Mouse (Mus musculus): Measurements from ENCODE around the gene Cttnbp2nl. TPM values are rescaled to one million over a fixed set of nuclear protein-coding genes. Genes with fewer than 3 reads are reported as not detected.

Gene Cttnbp2nl
- polyA plus RNA-seq, 1 experiment from 2014 or later = 46.7 TPM

GRCm38 (mm10) chr3:105014908-105015307, 38.0 kb downstream of the Cttnbp2nl start:
- H3K4me2 ChIP-seq (replicated peaks; ENCODE audit: low read depth, low read length) = no peak overlapping the region
- H3K4me3 ChIP-seq (ENCODE audit: low read depth, low read length) = no peak overlapping the region
- no peak overlapping the region for H3K9ac ChIP-seq (ENCODE audit: low read depth, low read length)
- DNase-seq (ENCODE audit: low spot score) = no peak
- 94% methylated on average over 2 of the region's 2 CpGs for WGBS
- H3K27me3 ChIP-seq (ENCODE audit: control insufficient read depth, insufficient read depth, low read length) = no peaks in the 10 kb centered on the region
- ATAC-seq (ENCODE audit: low FRiP score) = no peak
- H3K36me3 ChIP-seq (ENCODE audit: control insufficient read depth, insufficient read depth, low read length) = peaks cover 10% of the 10 kb centered on the region; the same call in 1 of the 2 replicates
- H3K4me1 ChIP-seq (replicated peaks; ENCODE audit: control insufficient read depth, insufficient read depth, low read length) = no peaks in the 10 kb centered on the region
- no peaks in the 10 kb centered on the region for H3K9me3 ChIP-seq (ENCODE audit: control insufficient read depth, low read length)
- H3K27ac ChIP-seq (ENCODE audit: low read depth, low read length) = no peak overlapping the region

GRCm38 (mm10) chr3:105012696-105013313, 40.1 kb downstream of the Cttnbp2nl start:
- Histone ChIP-seq H3K27me3 (ENCODE audit: control insufficient read depth, insufficient read depth, low read length) (no peaks in the 10 kb centered on the region), H3K27ac (ENCODE audit: low read depth, low read length) (no peak overlapping the region), H3K36me3 (ENCODE audit: control insufficient read depth, insufficient read depth, low read length) (peaks cover 13% of the 10 kb centered on the region; the same call in 1 of the 2 replicates), H3K9me3 (ENCODE audit: control insufficient read depth, low read length) (no peaks in the 10 kb centered on the region), H3K9ac (ENCODE audit: low read depth, low read length) (no peak overlapping the region), H3K4me1 (replicated peaks; ENCODE audit: control insufficient read depth, insufficient read depth, low read length) (no peaks in the 10 kb centered on the region), H3K4me2 (replicated peaks; ENCODE audit: low read depth, low read length) (no peak overlapping the region), H3K4me3 (ENCODE audit: low read depth, low read length) (no peak overlapping the region)
- no peak for ATAC-seq (ENCODE audit: low FRiP score)
- WGBS = 95% methylated on average over 7 of the region's 7 CpGs
- DNase-seq (ENCODE audit: low spot score) = no peak

- Histone ChIP-seq H3K9me3 (ENCODE audit: control insufficient read depth, low read length) (no peaks in the 10 kb centered on the region), H3K4me1 (replicated peaks; ENCODE audit: control insufficient read depth, insufficient read depth, low read length) (no peaks in the 10 kb centered on the region), H3K4me2 (replicated peaks; ENCODE audit: low read depth, low read length) (no peak overlapping the region), H3K36me3 (ENCODE audit: control insufficient read depth, insufficient read depth, low read length) (peaks cover 19% of the 10 kb centered on the region), H3K27me3 (ENCODE audit: control insufficient read depth, insufficient read depth, low read length) (no peaks in the 10 kb centered on the region), H3K27ac (ENCODE audit: low read depth, low read length) (no peak overlapping the region), H3K4me3 (ENCODE audit: low read depth, low read length) (no peak overlapping the region), H3K9ac (ENCODE audit: low read depth, low read length) (no peak overlapping the region)
- no peak for DNase-seq (ENCODE audit: low spot score)
- no peak for ATAC-seq (ENCODE audit: low FRiP score)
- 91% methylated on average over 5 of the region's 5 CpGs for WGBS
Measured at GRCm38 (mm10) chr3:105011883-105012282, 41.1 kb downstream of the Cttnbp2nl start.

- Histone ChIP-seq H3K27me3 (ENCODE audit: control insufficient read depth, insufficient read depth, low read length) (no peaks in the 10 kb centered on the region), H3K27ac (ENCODE audit: low read depth, low read length) (no peak overlapping the region), H3K4me1 (replicated peaks; ENCODE audit: control insufficient read depth, insufficient read depth, low read length) (no peaks in the 10 kb centered on the region), H3K36me3 (ENCODE audit: control insufficient read depth, insufficient read depth, low read length) (peaks cover 19% of the 10 kb centered on the region), H3K9ac (ENCODE audit: low read depth, low read length) (no peak overlapping the region), H3K9me3 (ENCODE audit: control insufficient read depth, low read length) (no peaks in the 10 kb centered on the region), H3K4me3 (ENCODE audit: low read depth, low read length) (no peak overlapping the region), H3K4me2 (replicated peaks; ENCODE audit: low read depth, low read length) (no peak overlapping the region)
- 93% methylated on average over 11 of the region's 11 CpGs for WGBS
- ATAC-seq (ENCODE audit: low FRiP score) (no peak), DNase-seq (ENCODE audit: low spot score) (no peak)
Measured at GRCm38 (mm10) chr3:105010681-105011339, 42.1 kb downstream of the Cttnbp2nl start.

GRCm38 (mm10) chr3:105008070-105008469, 44.9 kb downstream of the Cttnbp2nl start:
- no peak for DNase-seq (ENCODE audit: low spot score)
- Histone ChIP-seq H3K9ac (ENCODE audit: low read depth, low read length) (no peak overlapping the region), H3K36me3 (ENCODE audit: control insufficient read depth, insufficient read depth, low read length) (peaks cover 32% of the 10 kb centered on the region), H3K9me3 (ENCODE audit: control insufficient read depth, low read length) (no peaks in the 10 kb centered on the region), H3K4me3 (ENCODE audit: low read depth, low read length) (no peak overlapping the region), H3K27me3 (ENCODE audit: control insufficient read depth, insufficient read depth, low read length) (no peaks in the 10 kb centered on the region), H3K4me2 (replicated peaks; ENCODE audit: low read depth, low read length) (no peak overlapping the region), H3K4me1 (replicated peaks; ENCODE audit: control insufficient read depth, insufficient read depth, low read length) (no peaks in the 10 kb centered on the region), H3K27ac (ENCODE audit: low read depth, low read length) (no peak overlapping the region)
- ATAC-seq (ENCODE audit: low FRiP score) = no peak
- 88% methylated on average over 9 of the region's 9 CpGs for WGBS

- 93% methylated on average over 6 of the region's 6 CpGs for WGBS
- peaks cover 32% of the 10 kb centered on the region for H3K36me3 ChIP-seq (ENCODE audit: control insufficient read depth, insufficient read depth, low read length)
- DNase-seq (ENCODE audit: low spot score) = no peak
- no peak overlapping the region for H3K9ac ChIP-seq (ENCODE audit: low read depth, low read length)
- H3K27me3 ChIP-seq (ENCODE audit: control insufficient read depth, insufficient read depth, low read length) = no peaks in the 10 kb centered on the region
- no peak for ATAC-seq (ENCODE audit: low FRiP score)
- no peak overlapping the region for H3K4me3 ChIP-seq (ENCODE audit: low read depth, low read length)
- no peaks in the 10 kb centered on the region for H3K9me3 ChIP-seq (ENCODE audit: control insufficient read depth, low read length)
- no peak overlapping the region for H3K4me2 ChIP-seq (replicated peaks; ENCODE audit: low read depth, low read length)
- H3K4me1 ChIP-seq (replicated peaks; ENCODE audit: control insufficient read depth, insufficient read depth, low read length) = no peaks in the 10 kb centered on the region
- no peak overlapping the region for H3K27ac ChIP-seq (ENCODE audit: low read depth, low read length)
Measured at GRCm38 (mm10) chr3:105006101-105006500, 46.8 kb downstream of the Cttnbp2nl start.

GRCm38 (mm10) chr3:105005561-105006065, 47.3 kb downstream of the Cttnbp2nl start:
- no peak overlapping the region for H3K9ac ChIP-seq (ENCODE audit: low read depth, low read length)
- no peak overlapping the region for H3K4me2 ChIP-seq (replicated peaks; ENCODE audit: low read depth, low read length)
- no peaks in the 10 kb centered on the region for H3K9me3 ChIP-seq (ENCODE audit: control insufficient read depth, low read length)
- H3K27ac ChIP-seq (ENCODE audit: low read depth, low read length) = no peak overlapping the region
- peaks cover 28% of the 10 kb centered on the region for H3K36me3 ChIP-seq (ENCODE audit: control insufficient read depth, insufficient read depth, low read length)
- H3K4me1 ChIP-seq (replicated peaks; ENCODE audit: control insufficient read depth, insufficient read depth, low read length) = no peaks in the 10 kb centered on the region
- WGBS = 93% methylated on average over 20 of the region's 20 CpGs
- ATAC-seq (ENCODE audit: low FRiP score) = no peak
- no peaks in the 10 kb centered on the region for H3K27me3 ChIP-seq (ENCODE audit: control insufficient read depth, insufficient read depth, low read length)
- DNase-seq (ENCODE audit: low spot score) = no peak
- no peak overlapping the region for H3K4me3 ChIP-seq (ENCODE audit: low read depth, low read length)

GRCm38 (mm10) chr3:105005011-105005410, 47.9 kb downstream of the Cttnbp2nl start:
- Histone ChIP-seq H3K9me3 (ENCODE audit: control insufficient read depth, low read length) (no peaks in the 10 kb centered on the region), H3K4me2 (replicated peaks; ENCODE audit: low read depth, low read length) (no peak overlapping the region), H3K4me1 (replicated peaks; ENCODE audit: control insufficient read depth, insufficient read depth, low read length) (no peaks in the 10 kb centered on the region), H3K27me3 (ENCODE audit: control insufficient read depth, insufficient read depth, low read length) (no peaks in the 10 kb centered on the region), H3K4me3 (ENCODE audit: low read depth, low read length) (no peak overlapping the region), H3K36me3 (ENCODE audit: control insufficient read depth, insufficient read depth, low read length) (peaks cover 24% of the 10 kb centered on the region), H3K27ac (ENCODE audit: low read depth, low read length) (no peak overlapping the region), H3K9ac (ENCODE audit: low read depth, low read length) (no peak overlapping the region)
- DNase-seq (ENCODE audit: low spot score) = no peak
- WGBS = 93% methylated on average over 10 of the region's 10 CpGs
- no peak for ATAC-seq (ENCODE audit: low FRiP score)

GRCm38 (mm10) chr3:105003960-105004463, 48.9 kb downstream of the Cttnbp2nl start:
- Histone ChIP-seq H3K36me3 (ENCODE audit: control insufficient read depth, insufficient read depth, low read length) (peaks cover 22% of the 10 kb centered on the region), H3K4me1 (replicated peaks; ENCODE audit: control insufficient read depth, insufficient read depth, low read length) (no peaks in the 10 kb centered on the region), H3K4me2 (replicated peaks; ENCODE audit: low read depth, low read length) (no peak overlapping the region), H3K9ac (ENCODE audit: low read depth, low read length) (no peak overlapping the region), H3K9me3 (ENCODE audit: control insufficient read depth, low read length) (no peaks in the 10 kb centered on the region), H3K27me3 (ENCODE audit: control insufficient read depth, insufficient read depth, low read length) (no peaks in the 10 kb centered on the region), H3K27ac (ENCODE audit: low read depth, low read length) (no peak overlapping the region), H3K4me3 (ENCODE audit: low read depth, low read length) (no peak overlapping the region)
- WGBS = 91% methylated on average over 14 of the region's 14 CpGs
- no peak for DNase-seq (ENCODE audit: low spot score)
- ATAC-seq (ENCODE audit: low FRiP score) = no peak

All from hindbrain, embryonic 11.5 days (tissue).